Mouse (Mus musculus) lung, postnatal 0 days (tissue): ENCODE results near the gene Serpine1.

ENCODE experiments used
- CTCF ChIP-seq: IDR thresholded peaks from 2 replicates; pipeline ENCODE4 v1.5.1; 2016; ENCODE audit warnings: antibody characterized with exemption, mild to moderate bottlenecking
- EP300 ChIP-seq: IDR thresholded peaks from 2 replicates; pipeline ENCODE4 v1.6.1; 2016; ENCODE audit warnings: antibody characterized with exemption, mild to moderate bottlenecking, control low read depth

DNA sequence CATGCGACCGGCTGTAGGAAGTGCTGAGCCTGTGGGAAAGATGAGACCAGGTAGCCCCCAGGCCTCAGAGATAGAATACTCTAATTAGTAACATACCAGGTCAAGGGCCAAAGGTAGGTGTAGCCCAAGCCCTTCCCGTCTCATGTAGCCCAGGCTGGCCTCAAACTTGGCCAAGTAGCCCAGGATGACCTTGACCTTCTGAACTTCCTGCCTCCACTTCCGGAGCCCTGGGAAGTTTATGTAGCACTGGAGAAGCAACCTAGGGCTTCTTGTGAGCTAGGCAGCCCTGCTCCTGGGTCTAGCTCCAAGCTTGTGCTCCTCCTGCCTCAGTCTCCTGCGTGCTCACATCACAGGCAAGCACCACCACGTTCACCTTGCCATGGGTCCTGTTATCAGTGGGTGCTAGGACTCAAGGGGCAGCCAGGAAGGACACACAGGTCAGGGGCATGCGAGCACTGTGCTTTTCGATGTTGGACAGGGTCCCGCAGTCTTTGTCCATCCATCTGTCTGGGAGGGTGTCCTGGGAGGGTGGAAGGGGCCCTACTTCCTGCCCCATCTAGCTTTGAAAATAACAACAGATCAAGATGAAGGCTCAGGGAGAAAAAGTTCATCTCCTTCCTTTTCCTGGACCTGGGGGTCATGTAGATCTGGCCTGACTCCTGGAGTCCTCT is 43.0 kb upstream of the Serpine1 start:
- TF ChIP-seq CTCF (no peak), EP300 (no peak)
